Mouse (Mus musculus) heart, postnatal 25 days (tissue): ENCODE results near the gene Olig3. TPM values are rescaled to one million over a fixed set of nuclear protein-coding genes. Genes with fewer than 3 reads are reported as not detected.

Experiments
- DNase-seq: peaks from one replicate; pipeline ENCODE4 v3.0.0; 2022; ENCODE audit warnings: low spot score
- intact Hi-C: fragments of 180-260 bp; cut with DNase I; formaldehyde crosslinking; loops from one replicate; pipeline ENCODE4 v1.15.1; 2025
- total RNA-seq, 2 experiments: library from RNA; stranded (reverse); gene quantifications; 2 replicates each; pipeline ENCODE4 v1.2.3; 2021

Olig3 gene
- total RNA-seq, result not detected

- no peak for DNase-seq
- intact Hi-C loops, result no loop called here
Observed at GRCm38 (mm10) chr10:19356071-19356583, at the start of gene Olig3. Olig3 (plus strand) TSS chr10:19356533.

DNA sequence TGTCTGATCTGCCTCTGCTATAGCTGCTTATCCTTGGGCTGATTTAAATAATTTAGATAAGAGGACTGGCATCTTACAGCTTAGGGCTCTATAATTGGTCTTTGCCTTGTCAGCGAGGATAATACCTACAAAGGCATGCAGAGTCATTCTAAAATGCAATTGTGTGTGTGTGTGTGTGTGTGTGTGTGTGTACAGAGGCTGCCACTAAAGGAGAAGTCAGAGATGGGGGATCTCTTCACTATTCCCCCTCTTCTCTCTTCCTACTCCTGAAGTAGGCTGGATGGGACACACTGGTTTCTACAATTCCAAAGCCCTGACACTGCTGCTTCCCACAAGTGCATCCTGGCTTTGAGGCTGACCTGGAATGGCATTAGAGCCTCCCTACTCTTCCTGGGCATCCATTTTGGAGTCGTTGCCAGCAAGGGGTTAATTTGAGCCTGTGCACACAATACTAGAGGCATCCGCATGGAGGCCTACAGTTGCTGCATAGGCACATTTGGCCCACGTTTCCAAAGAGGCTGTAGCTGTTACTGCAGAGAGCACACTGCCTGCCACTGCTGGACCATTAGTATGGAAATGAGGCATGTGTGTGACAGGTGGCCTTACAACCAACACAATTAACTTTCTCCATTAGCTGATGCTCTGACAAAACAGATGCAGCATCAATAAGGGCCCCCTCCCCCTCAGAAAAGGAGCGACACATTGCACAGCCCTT, 46.5 kb upstream of the Olig3 start:
- no peak for DNase-seq
- intact Hi-C loops, result no loop called here

DNA sequence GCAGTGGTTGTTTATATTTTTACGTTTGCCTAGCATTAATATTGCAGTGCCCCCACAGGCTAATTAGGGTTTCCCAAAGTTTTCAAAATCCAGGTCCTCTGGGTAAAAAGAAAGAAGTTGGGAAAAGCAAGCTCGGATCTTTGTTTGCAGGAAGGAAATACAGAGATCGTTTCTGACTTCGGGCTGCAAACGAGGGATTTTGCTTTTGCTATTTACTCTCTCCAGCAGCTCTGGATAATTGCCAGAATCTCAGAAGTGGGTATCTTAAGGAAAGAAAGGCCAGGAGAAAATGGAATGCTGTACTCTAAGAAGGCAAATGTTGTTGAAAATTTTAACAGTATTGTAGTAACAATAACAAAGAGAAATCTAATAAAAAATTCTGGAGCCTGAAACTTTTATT, 45.9 kb upstream of the Olig3 start:
- DNase-seq, result no peak
- intact Hi-C loops, result no loop called here

DNA sequence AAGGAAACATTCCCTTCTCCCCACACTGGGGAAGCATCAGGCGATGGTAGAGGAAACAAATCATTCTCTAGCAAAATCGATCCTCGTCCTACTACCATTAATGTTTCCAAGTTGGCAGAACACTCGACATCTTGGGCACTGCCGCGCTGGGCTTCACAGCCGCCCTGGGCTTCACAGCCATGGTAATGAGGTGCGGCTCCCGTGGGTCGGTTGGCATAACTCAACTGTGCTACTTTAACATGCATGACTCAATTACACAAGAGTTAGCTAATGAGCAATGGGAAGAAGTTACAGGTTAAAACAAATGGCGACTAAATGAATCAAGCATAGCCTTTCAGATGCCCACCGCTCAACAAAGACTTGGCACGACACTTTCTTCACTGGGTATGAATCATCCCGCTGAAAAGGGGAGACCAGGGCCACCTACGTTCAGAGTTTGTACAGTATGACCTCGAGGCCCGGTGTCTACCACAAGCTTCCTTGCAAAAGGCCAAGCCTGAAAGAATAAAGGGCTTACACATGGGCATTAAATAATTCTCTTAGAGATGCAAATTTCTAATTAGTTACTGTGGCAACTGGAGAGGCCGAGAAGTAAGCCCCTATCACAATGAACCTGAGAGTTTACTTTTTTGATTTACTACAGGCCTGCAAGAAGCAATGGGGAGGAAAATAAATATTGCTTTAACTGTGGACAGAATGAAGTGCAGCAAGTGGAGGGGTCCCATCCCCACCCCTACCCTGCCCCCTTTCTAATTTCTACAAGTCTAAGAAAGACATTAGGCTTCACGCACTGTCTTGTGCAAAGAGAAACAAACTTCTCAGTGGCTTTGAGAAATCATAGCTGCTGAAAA, 38.1 kb upstream of the Olig3 start:
- DNase-seq, result no peak
- intact Hi-C loops, result no loop called here

DNA sequence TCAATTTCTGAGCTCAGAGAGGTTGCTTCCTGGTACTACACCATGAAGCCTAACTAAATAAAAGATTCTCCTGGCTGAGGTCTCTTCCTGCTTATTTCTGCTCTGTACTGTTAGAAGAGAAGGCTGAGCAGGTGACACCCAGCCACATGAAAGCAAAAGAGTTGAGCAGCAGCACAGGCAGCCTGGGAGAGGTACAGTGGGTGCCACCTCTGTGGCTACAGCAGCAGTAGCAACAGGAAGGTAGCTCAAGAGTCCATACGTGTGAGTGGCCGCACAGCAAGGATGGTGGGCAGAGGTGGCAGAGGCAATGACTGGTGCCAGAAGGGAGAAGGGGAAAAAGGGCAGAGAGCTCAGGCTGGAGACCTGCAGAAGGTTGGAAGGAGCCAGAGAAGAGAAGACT, 34.6 kb upstream of the Olig3 start:
- intact Hi-C loops, result no loop called here
- no peak for DNase-seq

- intact Hi-C loops, result no loop called here
Observed at GRCm38 (mm10) chr10:19329191-19329777, 27.0 kb upstream of the Olig3 start.

DNA sequence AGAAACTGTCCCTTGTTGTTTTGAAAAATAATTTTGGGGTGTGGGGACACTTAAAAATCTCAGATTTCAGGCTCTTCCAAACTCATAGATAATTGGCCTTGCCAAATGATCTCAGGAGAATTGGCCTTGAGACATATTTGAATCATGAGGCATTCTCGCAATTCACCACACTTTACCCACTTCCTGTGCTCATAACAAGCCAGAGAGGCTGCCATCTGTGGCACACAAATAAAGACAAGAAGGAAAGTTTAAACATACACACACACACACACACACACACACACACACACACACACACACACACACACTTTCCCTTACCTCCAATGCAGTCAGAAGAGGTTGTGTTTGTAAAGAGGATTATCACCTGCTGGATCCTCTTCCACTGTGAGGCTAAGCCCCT, 22.9 kb upstream of the Olig3 start:
- intact Hi-C loops, result no loop called here
- DNase-seq, result no peak

More at GRCm38 (mm10) chr10:19329191-19329777, 27.0 kb upstream of the Olig3 start:
- DNase-seq, result no peak

- DNase-seq, result no peak
- intact Hi-C loops, result no loop called here
Observed at GRCm38 (mm10) chr10:19338695-19339630, 17.4 kb upstream of the Olig3 start.

GRCm38 (mm10) chr10:19344039-19344438, 12.3 kb upstream of the Olig3 start:
- intact Hi-C loops, result no loop called here
- DNase-seq, result no peak

- no peak for DNase-seq
- intact Hi-C loops, result no loop called here
Observed at GRCm38 (mm10) chr10:19349326-19349725, 7.0 kb upstream of the Olig3 start.

GRCm38 (mm10) chr10:19352006-19352877, 4.1 kb upstream of the Olig3 start:
- DNase-seq, result no peak
- intact Hi-C loops, result no loop called here

GRCm38 (mm10) chr10:19352878-19353301, 3.4 kb upstream of the Olig3 start:
- intact Hi-C loops, result no loop called here
- DNase-seq, result no peak

GRCm38 (mm10) chr10:19353631-19354030, 2.7 kb upstream of the Olig3 start:
- no peak for DNase-seq
- intact Hi-C loops, result no loop called here

GRCm38 (mm10) chr10:19354146-19354545, 2.2 kb upstream of the Olig3 start:
- no peak for DNase-seq

GRCm38 (mm10) chr10:19355076-19355475, 1.3 kb upstream of the Olig3 start:
- intact Hi-C loops, result no loop called here

More at GRCm38 (mm10) chr10:19354146-19354545, 2.2 kb upstream of the Olig3 start:
- intact Hi-C loops, result no loop called here

DNA sequence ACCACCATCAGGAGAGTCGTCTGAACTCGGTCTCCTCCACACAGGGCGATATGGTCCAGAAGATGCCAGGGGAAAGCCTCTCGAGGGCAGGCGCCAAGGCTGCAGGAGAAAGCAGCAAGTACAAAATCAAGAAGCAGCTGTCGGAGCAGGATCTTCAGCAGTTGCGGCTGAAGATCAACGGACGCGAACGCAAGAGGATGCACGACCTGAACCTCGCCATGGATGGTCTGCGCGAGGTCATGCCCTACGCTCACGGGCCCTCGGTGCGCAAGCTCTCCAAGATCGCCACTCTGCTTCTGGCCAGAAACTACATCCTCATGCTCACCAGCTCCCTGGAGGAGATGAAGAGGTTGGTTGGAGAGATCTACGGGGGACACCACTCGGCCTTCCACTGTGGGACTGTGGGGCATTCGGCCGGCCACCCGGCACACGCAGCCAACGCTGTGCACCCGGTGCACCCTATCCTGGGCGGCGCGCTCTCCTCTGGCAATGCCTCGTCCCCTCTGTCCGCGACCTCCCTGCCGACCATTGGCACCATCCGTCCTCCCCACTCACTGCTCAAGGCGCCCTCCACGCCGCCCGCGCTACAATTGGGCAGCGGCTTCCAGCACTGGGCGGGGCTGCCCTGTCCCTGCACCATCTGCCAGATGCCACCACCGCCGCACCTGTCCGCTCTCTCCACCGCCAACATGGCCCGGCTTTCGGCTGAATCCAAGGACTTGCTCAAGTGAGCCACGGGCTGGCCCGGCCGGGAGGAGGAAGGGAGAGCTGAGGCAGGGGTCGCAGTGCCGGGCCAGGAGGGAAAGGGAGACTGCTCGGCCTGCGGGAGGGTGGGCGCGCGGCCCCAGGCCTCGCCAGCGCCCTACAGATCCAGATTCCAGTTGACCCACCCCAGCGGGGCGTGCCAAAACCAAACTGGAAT, 648 bp downstream of the Olig3 start:
- DNase-seq, result no peak
- intact Hi-C loops, result no loop called here

More at GRCm38 (mm10) chr10:19355076-19355475, 1.3 kb upstream of the Olig3 start:
- DNase-seq, result no peak

DNA sequence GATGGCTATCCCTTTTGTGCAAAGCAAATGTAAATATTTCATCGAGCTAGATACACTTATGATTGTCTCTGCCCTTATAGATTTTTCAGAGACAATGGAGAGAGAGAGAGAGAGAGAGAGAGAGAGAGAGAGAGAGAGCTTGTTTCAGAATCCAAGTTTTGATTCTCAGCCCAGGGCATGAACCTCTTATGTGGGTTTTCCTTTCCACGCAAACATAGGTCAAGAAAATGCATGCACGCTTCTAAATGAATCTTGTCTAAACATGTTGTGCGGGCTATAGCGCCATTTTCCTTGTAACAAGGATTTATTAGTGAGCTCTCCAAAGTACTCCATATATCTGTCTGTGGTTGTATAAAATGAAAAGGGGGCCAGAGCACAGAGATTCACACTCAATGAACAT, 1.5 kb downstream of the Olig3 start:
- DNase-seq, result no peak
- intact Hi-C loops, result no loop called here
